Mouse (Mus musculus) forebrain, postnatal 0 days (tissue): ENCODE measurements at regions not wholly inside any gene's neighbourhood (a gene's known extent, or its start where the extent isn't known, plus 50 kb on each side); places are given as distances from the start of the nearest gene placed in this dataset.

Experiments used
- ATAC-seq: fragments of 200-750 bp; cut with Nextera tagmentation; 2 replicates; pipeline ENCODE4 v1.8.0; 2017; ENCODE audit warnings: mild to moderate bottlenecking, moderate library complexity
- DNase-seq: peaks from one replicate; pipeline ENCODE4 v3.0.0-alpha.2; 2015
- H3K27ac ChIP-seq: fragments of 300-500 bp; sonication (generic); 2 replicates; pipeline ENCODE4 v1.5.1; 2014; ENCODE audit warnings: low read depth, mild to moderate bottlenecking, antibody characterized with exemption, low read length, moderate library complexity, mixed read lengths
- H3K27me3 ChIP-seq: fragments of 300-500 bp; sonication (generic); 2 replicates; pipeline ENCODE4 v1.6.1; 2014; ENCODE audit warnings: mild to moderate bottlenecking, low read length, mixed read lengths; ENCODE audit not compliant: insufficient read depth
- H3K36me3 ChIP-seq: fragments of 300-500 bp; sonication (generic); 2 replicates; pipeline ENCODE4 v1.6.1; 2014; ENCODE audit warnings: mild to moderate bottlenecking, moderate library complexity; ENCODE audit not compliant: insufficient read depth
- H3K4me1 ChIP-seq: fragments of 300-500 bp; sonication (generic); 2 replicates; pipeline ENCODE4 v1.6.1; 2014; ENCODE audit warnings: antibody characterized with exemption; ENCODE audit not compliant: insufficient read depth
- H3K4me2 ChIP-seq: fragments of 300-500 bp; sonication (generic); 2 replicates; pipeline ENCODE4 v1.6.1; 2014; ENCODE audit warnings: low read depth, mild to moderate bottlenecking, moderate library complexity
- H3K4me3 ChIP-seq: fragments of 300-500 bp; sonication (generic); 2 replicates; pipeline ENCODE4 v1.5.1; 2014; ENCODE audit warnings: low read depth, low read length, mixed read lengths
- H3K9ac ChIP-seq: fragments of 300-500 bp; sonication (generic); 2 replicates; pipeline ENCODE4 v1.6.1; 2014; ENCODE audit warnings: mild to moderate bottlenecking
- H3K9me3 ChIP-seq: fragments of 300-500 bp; sonication (generic); 2 replicates; pipeline ENCODE4 v1.6.1; 2016; ENCODE audit warnings: low read length
- CTCF ChIP-seq: sonication (generic); IDR thresholded peaks from 2 replicates; pipeline ENCODE4 v1.5.1; 2016; ENCODE audit warnings: antibody characterized with exemption, control low read depth, low read depth
- WGBS: fragments of 180-500 bp; shearing (Covaris S2); extraction: QIAGEN DNeasy Blood & Tissue Kit; methylation state at CpG from one replicate; pipeline ENCODE4 v1.1.7; 2014; 5-methylcytosine and 5-hydroxymethylcytosine counted together

GRCm38 (mm10) chr12:71743345-71743744 is 87.5 kb upstream of the Daam1 start:
- TF ChIP-seq CTCF: peak; percentile 36
- peak; percentile 61 for DNase-seq

GRCm38 (mm10) chr12:71746011-71746410 is 84.9 kb upstream of the Daam1 start:
- Histone ChIP-seq H3K4me3 (no peak overlapping the region), H3K9me3 (no peaks in the 10 kb centered on the region), H3K9ac (no peak overlapping the region), H3K27ac (no peak overlapping the region), H3K27me3 (no peaks in the 10 kb centered on the region), H3K36me3 (no peaks in the 10 kb centered on the region), H3K4me1 (peaks cover 26% of the 10 kb centered on the region), H3K4me2 (no peak overlapping the region)
- no peak for DNase-seq
- 43% methylated on average over 6 of the region's 6 CpGs for WGBS
- TF ChIP-seq CTCF: no peak
- ATAC-seq: no peak

More at GRCm38 (mm10) chr12:71743345-71743744, 87.5 kb upstream of the Daam1 start:
- H3K9ac ChIP-seq: no peak overlapping the region
- H3K36me3 ChIP-seq: no peaks in the 10 kb centered on the region
- H3K4me3 ChIP-seq: no peak overlapping the region
- no peak overlapping the region for H3K4me2 ChIP-seq
- H3K27ac ChIP-seq: peak overlapping the region; percentile 45
- H3K9me3 ChIP-seq: no peaks in the 10 kb centered on the region
- H3K27me3 ChIP-seq: no peaks in the 10 kb centered on the region
- H3K4me1 ChIP-seq: peaks cover 15% of the 10 kb centered on the region
- peak; percentile 58 for ATAC-seq
- WGBS: 38% methylated on average over 2 of the region's 2 CpGs

GRCm38 (mm10) chr12:71747386-71747785 is 83.5 kb upstream of the Daam1 start:
- WGBS: 86% methylated on average over 10 of the region's 10 CpGs
- Histone ChIP-seq H3K4me3 (no peak overlapping the region), H3K27ac (peak overlapping the region; percentile 91), H3K36me3 (no peaks in the 10 kb centered on the region), H3K27me3 (no peaks in the 10 kb centered on the region), H3K9ac (no peak overlapping the region), H3K4me2 (peak overlapping the region; percentile 9; the same call in 1 of the 2 replicates), H3K4me1 (peaks cover 22% of the 10 kb centered on the region), H3K9me3 (no peaks in the 10 kb centered on the region)
- ATAC-seq (no peak), DNase-seq (no peak)
- TF ChIP-seq CTCF: no peak

GRCm38 (mm10) chr12:71747831-71748368 is 83.0 kb upstream of the Daam1 start:
- H3K27me3 ChIP-seq: no peaks in the 10 kb centered on the region
- ATAC-seq (peak; percentile 78), DNase-seq (peak; percentile 91)
- H3K27ac ChIP-seq: peak overlapping the region; percentile 91
- H3K9ac ChIP-seq: no peak overlapping the region
- no peak for TF ChIP-seq CTCF
- peak overlapping the region; percentile 32 for H3K4me2 ChIP-seq
- H3K36me3 ChIP-seq: no peaks in the 10 kb centered on the region
- H3K9me3 ChIP-seq: no peaks in the 10 kb centered on the region
- 48% methylated on average over 14 of the region's 14 CpGs for WGBS
- H3K4me3 ChIP-seq: no peak overlapping the region
- H3K4me1 ChIP-seq: peaks cover 22% of the 10 kb centered on the region

GRCm38 (mm10) chr12:71748731-71749130 is 82.1 kb upstream of the Daam1 start:
- DNase-seq (peak; percentile 89), ATAC-seq (peak; percentile 79)
- TF ChIP-seq CTCF: no peak
- peaks cover 22% of the 10 kb centered on the region for H3K4me1 ChIP-seq
- no peak overlapping the region for H3K9ac ChIP-seq
- no peaks in the 10 kb centered on the region for H3K27me3 ChIP-seq
- WGBS: 29% methylated on average over 4 of the region's 4 CpGs
- H3K36me3 ChIP-seq: no peaks in the 10 kb centered on the region
- peak overlapping the region; percentile 32 for H3K4me2 ChIP-seq
- H3K27ac ChIP-seq: peak overlapping the region; percentile 91
- H3K9me3 ChIP-seq: no peaks in the 10 kb centered on the region
- H3K4me3 ChIP-seq: no peak overlapping the region

GRCm38 (mm10) chr12:71749668-71750067 is 81.2 kb upstream of the Daam1 start:
- TF ChIP-seq CTCF: no peak
- Histone ChIP-seq H3K9me3 (no peaks in the 10 kb centered on the region), H3K27ac (peak overlapping the region; percentile 91), H3K4me1 (peaks cover 22% of the 10 kb centered on the region), H3K27me3 (no peaks in the 10 kb centered on the region), H3K9ac (no peak overlapping the region), H3K4me3 (no peak overlapping the region), H3K36me3 (no peaks in the 10 kb centered on the region), H3K4me2 (no peak overlapping the region)
- ATAC-seq (peak; percentile 62), DNase-seq (peak; percentile 71)
- WGBS: 47% methylated on average over 2 of the region's 2 CpGs

GRCm38 (mm10) chr12:71752741-71753260 is 78.1 kb upstream of the Daam1 start:
- no peaks in the 10 kb centered on the region for H3K9me3 ChIP-seq
- ATAC-seq: no peak
- H3K36me3 ChIP-seq: no peaks in the 10 kb centered on the region
- no peak for TF ChIP-seq CTCF
- H3K4me1 ChIP-seq: peaks cover 15% of the 10 kb centered on the region
- no peak overlapping the region for H3K9ac ChIP-seq
- no peak overlapping the region for H3K4me3 ChIP-seq
- WGBS: 55% methylated on average over 7 of the region's 7 CpGs
- H3K4me2 ChIP-seq: no peak overlapping the region
- peak; percentile 43 for DNase-seq
- no peak overlapping the region for H3K27ac ChIP-seq
- H3K27me3 ChIP-seq: no peaks in the 10 kb centered on the region
